Mouse (Mus musculus) kidney, embryonic 15.5 days (tissue): ENCODE measurements at regions not wholly inside any gene's neighbourhood (a gene's known extent, or its start where the extent isn't known, plus 50 kb on each side); places are given as distances from the start of the nearest gene placed in this dataset.
A peak's percentile ranks its signal among the peaks of the same experiment; 100 is the strongest.

Experiments used
- ATAC-seq: fragments of 200-750 bp; cut with Nextera tagmentation; replicated peaks from 2 replicates; pipeline ENCODE4 v1.8.0; 2017; ENCODE audit warnings: moderate TSS enrichment; ENCODE audit not compliant: low FRiP score
- H3K27ac ChIP-seq: fragments of 300-500 bp; sonication (generic); 2 replicates; pipeline ENCODE4 v1.5.1; 2015; ENCODE audit warnings: mild to moderate bottlenecking, inconsistent platforms
- H3K27me3 ChIP-seq: fragments of 300-500 bp; sonication (generic); 2 replicates; pipeline ENCODE4 v1.6.1; 2015; ENCODE audit warnings: inconsistent platforms
- H3K36me3 ChIP-seq: fragments of 300-500 bp; sonication (generic); 2 replicates; pipeline ENCODE4 v1.6.1; 2015; ENCODE audit warnings: inconsistent platforms
- H3K4me1 ChIP-seq: fragments of 300-500 bp; sonication (generic); 2 replicates; pipeline ENCODE4 v1.6.1; 2015; ENCODE audit warnings: inconsistent platforms
- H3K4me2 ChIP-seq: fragments of 300-500 bp; sonication (generic); 2 replicates; pipeline ENCODE4 v1.6.1; 2015; ENCODE audit warnings: moderate library complexity, mild to moderate bottlenecking, inconsistent platforms
- H3K4me3 ChIP-seq: fragments of 300-500 bp; sonication (generic); replicated peaks from 2 replicates; pipeline ENCODE4 v1.5.1; 2015; ENCODE audit warnings: mild to moderate bottlenecking, inconsistent platforms
- H3K9ac ChIP-seq: fragments of 300-500 bp; sonication (generic); 2 replicates; pipeline ENCODE4 v1.6.1; 2015; ENCODE audit warnings: mild to moderate bottlenecking, inconsistent platforms
- H3K9me3 ChIP-seq: fragments of 300-500 bp; sonication (generic); replicated peaks from 2 replicates; pipeline ENCODE4 v1.6.1; 2016; ENCODE audit warnings: inconsistent platforms
- WGBS: fragments of 180-500 bp; shearing (Covaris S2); methylation state at CpG from one replicate; pipeline ENCODE4 v1.1.7; 2015; ENCODE audit warnings: mixed read lengths; 5-methylcytosine and 5-hydroxymethylcytosine counted together

DNA sequence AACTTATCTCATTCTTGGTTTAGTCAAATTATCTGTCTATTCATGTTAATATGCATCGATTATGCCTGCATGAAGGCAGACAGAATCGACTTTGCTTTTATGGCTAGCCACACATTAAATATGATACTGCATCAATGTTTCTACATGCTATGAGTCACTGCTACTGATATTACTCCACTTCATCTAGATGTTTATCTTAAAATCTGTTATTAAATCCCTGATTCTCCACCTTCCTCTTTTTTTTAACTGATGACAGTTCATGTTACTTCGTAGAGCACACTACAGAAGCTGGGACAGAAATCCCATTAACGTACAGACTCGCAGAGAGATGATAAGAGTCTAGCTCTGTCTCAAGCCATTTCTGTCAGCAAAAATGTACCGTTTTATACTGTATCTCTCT is 685.1 kb upstream of the Cdh9 start:
- Histone ChIP-seq H3K4me2 (no peak overlapping the region), H3K27ac (no peak overlapping the region), H3K9ac (no peak overlapping the region), H3K36me3 (no peaks in the 10 kb centered on the region), H3K4me3 (no peak overlapping the region), H3K27me3 (no peaks in the 10 kb centered on the region), H3K9me3 (no peaks in the 10 kb centered on the region), H3K4me1 (no peaks in the 10 kb centered on the region)
- no peak for ATAC-seq
- 85% methylated on average over 6 of the region's 6 CpGs for WGBS

DNA sequence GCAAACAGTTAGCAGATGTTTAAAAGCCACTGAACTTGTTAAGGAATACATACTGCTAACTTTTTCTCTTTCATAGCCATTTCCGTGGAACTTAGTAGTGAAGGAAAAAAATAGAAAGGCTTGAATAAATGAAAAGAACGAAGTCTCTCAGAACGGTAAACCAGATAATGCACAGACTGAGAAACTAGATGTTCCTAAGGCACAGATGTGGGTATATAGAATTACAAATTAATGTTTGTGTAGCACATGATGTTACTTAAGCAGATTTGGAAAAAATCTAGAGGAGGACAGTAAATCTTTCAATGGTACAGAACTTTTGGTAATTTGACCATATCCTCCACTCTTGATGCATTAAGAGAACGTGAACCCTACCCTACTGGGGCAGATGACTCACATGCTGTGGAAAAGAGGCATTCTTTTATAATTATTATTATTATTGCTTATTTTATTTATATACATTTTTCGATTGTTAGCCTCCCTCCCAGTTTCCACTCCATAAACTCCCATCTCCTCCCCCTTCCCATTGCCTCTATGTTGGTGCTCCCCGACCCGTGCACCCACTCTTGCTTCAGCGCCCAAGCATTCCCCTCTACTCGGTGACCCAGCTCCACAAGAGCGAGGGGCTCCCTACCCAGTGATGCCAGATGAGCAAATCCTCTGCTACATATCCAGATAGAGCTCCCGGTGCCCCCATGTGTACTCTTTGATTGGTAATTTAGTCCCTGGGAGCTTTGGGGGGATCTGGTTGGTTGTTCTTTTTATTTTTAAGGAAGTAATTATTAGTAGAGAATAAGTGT is 651.9 kb upstream of the Cdh9 start:
- H3K4me1 ChIP-seq, result no peaks in the 10 kb centered on the region
- WGBS, result 49% methylated on average over 11 of the region's 11 CpGs
- no peaks in the 10 kb centered on the region for H3K9me3 ChIP-seq
- no peaks in the 10 kb centered on the region for H3K36me3 ChIP-seq
- no peak overlapping the region for H3K4me3 ChIP-seq
- no peak overlapping the region for H3K27ac ChIP-seq
- peak; percentile 86 for ATAC-seq
- no peaks in the 10 kb centered on the region for H3K27me3 ChIP-seq
- H3K4me2 ChIP-seq, result no peak overlapping the region
- no peak overlapping the region for H3K9ac ChIP-seq
